Mouse (Mus musculus): ENCODE measurements around the gene Ift20. TPM values are rescaled to one million over a fixed set of nuclear protein-coding genes. Genes with fewer than 3 reads are reported as not detected.

Gene Ift20
- 129 and 132 TPM in 2 replicates for polyA plus RNA-seq (2016; fragmentation: Nextera tagmentation; extraction: Ambion mirVana)

DNA sequence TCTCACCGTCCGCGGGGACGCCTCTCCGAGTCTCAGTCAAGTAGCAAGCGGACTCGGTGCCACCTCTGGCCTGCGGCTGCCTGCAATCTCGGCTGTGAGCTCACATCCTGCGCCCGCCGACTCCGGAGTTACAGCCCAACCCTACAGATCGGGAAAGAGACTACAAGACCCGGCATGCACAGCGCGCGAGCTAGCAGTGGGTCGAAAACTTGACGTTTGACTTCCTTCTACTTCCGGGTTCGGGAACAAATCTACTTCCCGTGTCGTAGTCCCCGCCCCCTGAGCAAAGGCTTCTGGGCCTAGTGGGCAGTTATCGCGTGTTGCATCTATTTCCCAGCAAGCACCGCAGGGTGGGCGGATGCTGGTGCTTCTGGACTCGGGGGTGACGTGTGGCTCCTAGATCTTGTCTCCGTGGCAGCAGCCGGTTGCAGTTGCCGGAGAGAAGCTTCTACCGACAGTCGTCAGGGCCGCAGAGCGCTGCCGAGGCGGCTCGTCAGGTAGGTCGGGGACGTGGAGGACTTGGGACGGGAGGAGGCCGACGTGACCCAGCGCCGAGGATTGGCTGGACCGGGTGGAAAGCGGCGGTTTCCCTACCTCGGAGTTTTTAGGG, at the start of gene Ift20, which contains the start of gene Tnfaip1:
TSS of gene Ift20 (plus strand) at position 282 of the 610 bp plus-strand sequence.
TSS of gene Tnfaip1 (minus strand) at position 253 of the 610 bp plus-strand sequence.
- ATAC-seq (ENCODE audit: insufficient number of reproducible peaks, insufficient read depth, low FRiP score, low TSS enrichment, low read depth), result peak; percentile 97
- Histone ChIP-seq H3K9ac (replicated peaks) (peak within 1 kb of the TSS; percentile 82), H3K27ac (peak within 1 kb of the TSS; percentile 93), H3K27me3 (no peaks in the 10 kb centered on the region), H3K9me3 (no peaks in the 10 kb centered on the region), H3K4me2 (peak within 1 kb of the TSS; percentile 86), H3K4me1 (replicated peaks) (peaks cover 21% of the 10 kb centered on the region), H3K36me3 (peaks cover 40% of the 10 kb centered on the region), H3K4me3 (replicated peaks) (peak within 1 kb of the TSS; percentile 77)
- WGBS, result under 1% methylated on average over 52 of the region's 52 CpGs

DNA sequence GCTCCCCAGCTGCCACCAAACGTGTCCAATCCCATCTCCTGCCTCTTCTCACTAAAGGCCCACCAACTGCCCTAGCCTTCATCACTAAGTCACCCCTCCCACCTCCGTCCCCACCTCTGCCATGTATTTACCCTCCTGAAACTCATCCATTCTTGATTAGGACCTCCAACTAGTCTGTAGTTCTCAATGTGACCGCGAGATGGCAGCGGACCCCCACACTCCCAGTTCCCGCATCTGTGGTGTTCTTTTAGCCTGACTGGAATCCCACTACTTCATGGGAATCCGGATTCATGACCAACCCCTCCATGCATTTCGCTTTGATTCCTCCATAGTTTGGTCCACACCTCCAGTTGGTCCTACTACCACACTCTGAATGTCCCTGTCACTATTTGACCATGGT, 48.0 kb upstream of the Ift20 start:
- H3K9ac ChIP-seq (replicated peaks), result no peak overlapping the region
- H3K4me2 ChIP-seq, result no peak overlapping the region
- WGBS, result 5% methylated on average over 8 of the region's 8 CpGs
- H3K9me3 ChIP-seq, result no peaks in the 10 kb centered on the region
- no peak for ATAC-seq (ENCODE audit: insufficient number of reproducible peaks, insufficient read depth, low FRiP score, low TSS enrichment, low read depth)
- no peaks in the 10 kb centered on the region for H3K36me3 ChIP-seq
- peaks cover 90% of the 10 kb centered on the region for H3K27me3 ChIP-seq
- peaks cover 10% of the 10 kb centered on the region for H3K4me1 ChIP-seq (replicated peaks)
- no peak overlapping the region for H3K27ac ChIP-seq
- H3K4me3 ChIP-seq (replicated peaks), result no peak overlapping the region

DNA sequence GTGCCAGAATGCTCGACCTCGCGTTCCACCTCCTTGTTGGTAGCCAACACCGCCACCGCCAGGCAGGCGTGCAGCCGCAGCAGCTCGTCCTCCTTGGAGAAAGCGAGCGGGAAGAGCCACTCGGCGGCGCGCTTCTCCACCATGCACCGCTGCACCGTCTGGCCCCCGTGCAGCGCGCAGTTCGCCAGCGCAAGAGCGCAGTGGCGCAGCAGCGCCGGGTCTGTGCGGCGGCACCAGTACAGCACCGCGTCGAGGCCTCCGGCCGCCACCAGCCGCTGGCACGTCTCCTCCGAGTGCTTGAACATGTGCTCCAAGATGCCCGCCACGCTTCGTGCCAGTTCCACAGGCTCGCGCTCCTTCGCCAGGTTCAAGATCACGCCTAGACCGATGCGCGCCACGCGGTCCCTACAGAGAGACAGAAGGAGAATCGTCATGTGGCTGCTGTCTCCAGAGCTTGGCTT, 45.4 kb upstream of the Ift20 start:
- Histone ChIP-seq H3K36me3 (no peaks in the 10 kb centered on the region), H3K4me3 (replicated peaks) (peak overlapping the region; percentile 29), H3K4me2 (peak overlapping the region; percentile 50), H3K4me1 (replicated peaks) (peaks cover 10% of the 10 kb centered on the region), H3K9me3 (no peaks in the 10 kb centered on the region), H3K27ac (no peak overlapping the region), H3K9ac (replicated peaks) (no peak overlapping the region), H3K27me3 (peaks cover 88% of the 10 kb centered on the region)
- 10% methylated on average over 48 of the region's 48 CpGs for WGBS
- no peak for ATAC-seq (ENCODE audit: insufficient number of reproducible peaks, insufficient read depth, low FRiP score, low TSS enrichment, low read depth)

GRCm38 (mm10) chr11:78495904-78496303, 40.3 kb upstream of the Ift20 start:
- ATAC-seq (ENCODE audit: insufficient number of reproducible peaks, insufficient read depth, low FRiP score, low TSS enrichment, low read depth), result no peak
- Histone ChIP-seq H3K4me3 (replicated peaks) (no peak overlapping the region), H3K27me3 (peaks cover 77% of the 10 kb centered on the region), H3K36me3 (no peaks in the 10 kb centered on the region), H3K4me1 (replicated peaks) (peaks cover 15% of the 10 kb centered on the region), H3K9me3 (no peaks in the 10 kb centered on the region), H3K27ac (no peak overlapping the region), H3K4me2 (no peak overlapping the region), H3K9ac (replicated peaks) (no peak overlapping the region)
- WGBS, result 4% methylated on average over 6 of the region's 6 CpGs

DNA sequence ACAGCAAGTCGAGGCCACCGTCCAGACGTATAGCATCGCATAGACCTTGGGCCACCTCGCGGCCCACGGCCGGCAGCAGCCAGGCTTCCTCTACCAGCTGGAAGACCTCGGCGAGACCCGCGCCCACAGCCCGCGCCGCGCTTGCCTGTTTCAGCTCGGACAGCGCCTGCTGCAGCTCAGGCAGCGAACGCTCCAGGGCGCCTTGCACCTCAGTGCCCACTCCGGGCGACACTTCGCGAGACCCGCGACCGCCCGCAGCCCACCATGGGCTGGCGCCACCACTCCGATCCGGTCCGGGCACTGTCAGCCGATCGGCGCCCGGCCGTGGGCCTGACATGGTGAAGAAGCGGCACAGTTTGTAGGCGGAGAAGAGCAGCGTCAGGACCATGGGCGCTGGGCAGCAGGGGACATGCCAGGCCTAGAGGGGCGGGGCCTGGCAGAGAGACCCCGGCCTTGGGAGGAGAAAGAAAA, 39.1 kb upstream of the Ift20 start:
- H3K9me3 ChIP-seq, result no peaks in the 10 kb centered on the region
- ATAC-seq (ENCODE audit: insufficient number of reproducible peaks, insufficient read depth, low FRiP score, low TSS enrichment, low read depth), result peak; percentile 68
- H3K4me1 ChIP-seq (replicated peaks), result peaks cover 13% of the 10 kb centered on the region
- WGBS, result under 1% methylated on average over 44 of the region's 44 CpGs
- H3K27me3 ChIP-seq, result peaks cover 74% of the 10 kb centered on the region
- H3K27ac ChIP-seq, result no peak overlapping the region
- H3K4me3 ChIP-seq (replicated peaks), result peak overlapping the region; percentile 57
- peak overlapping the region; percentile 99 for H3K4me2 ChIP-seq
- H3K9ac ChIP-seq (replicated peaks), result peak overlapping the region; percentile 57
- H3K36me3 ChIP-seq, result no peaks in the 10 kb centered on the region

DNA sequence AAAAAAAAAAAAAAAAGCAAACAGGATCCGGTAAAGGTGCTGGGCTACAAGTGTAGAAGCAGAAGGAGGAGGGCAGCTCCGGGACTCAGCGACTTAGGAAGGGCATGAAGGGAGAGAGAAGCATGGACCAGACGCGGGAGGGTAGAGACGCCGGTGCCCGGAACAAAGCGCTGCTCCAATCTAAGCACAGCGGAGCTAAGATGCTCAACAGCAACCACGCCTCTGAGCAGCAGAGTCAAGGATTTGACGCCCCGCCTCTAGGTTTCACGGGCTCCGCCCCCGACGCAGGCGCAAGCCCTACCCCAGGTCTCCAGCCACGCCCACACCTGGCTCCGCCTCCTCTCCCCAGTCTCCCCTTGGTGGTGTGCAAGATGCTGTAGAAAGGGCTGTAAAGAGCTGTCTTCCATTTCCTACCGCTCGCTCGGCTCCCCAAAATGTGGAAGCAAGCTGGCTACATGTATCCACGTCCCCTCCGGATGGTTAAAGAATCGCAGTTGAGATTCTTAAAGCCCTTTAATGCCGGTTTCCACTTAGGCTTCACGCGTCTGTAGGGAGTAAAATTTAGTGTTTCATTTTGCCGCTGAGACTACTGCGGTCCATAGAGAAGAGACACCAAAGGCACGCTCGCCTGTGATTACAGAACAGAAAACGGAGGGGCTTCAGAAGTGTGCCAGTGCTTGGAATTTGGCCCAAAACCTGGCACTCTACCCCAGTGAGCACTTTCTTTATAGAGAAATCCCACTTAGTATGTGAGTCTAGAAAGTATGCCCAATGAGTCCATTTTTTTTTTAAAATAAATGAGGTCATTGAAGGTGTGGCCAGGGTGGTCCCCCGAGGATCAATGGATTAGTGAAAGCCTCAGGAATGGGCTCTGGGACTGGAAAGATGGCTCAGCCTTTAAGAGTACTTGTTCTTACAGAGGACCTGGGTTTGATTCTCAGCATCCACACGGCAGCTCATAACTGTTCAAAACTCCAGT, 38.3 kb upstream of the Ift20 start, which contains the start of gene Sarm1:
TSS of gene Sarm1 (minus strand) at position 211 of the 979 bp plus-strand sequence.
- Histone ChIP-seq H3K4me3 (replicated peaks) (peak within 1 kb of the TSS; percentile 57), H3K27ac (peak within 1 kb of the TSS; percentile 5; the same call in 1 of the 2 replicates)

DNA sequence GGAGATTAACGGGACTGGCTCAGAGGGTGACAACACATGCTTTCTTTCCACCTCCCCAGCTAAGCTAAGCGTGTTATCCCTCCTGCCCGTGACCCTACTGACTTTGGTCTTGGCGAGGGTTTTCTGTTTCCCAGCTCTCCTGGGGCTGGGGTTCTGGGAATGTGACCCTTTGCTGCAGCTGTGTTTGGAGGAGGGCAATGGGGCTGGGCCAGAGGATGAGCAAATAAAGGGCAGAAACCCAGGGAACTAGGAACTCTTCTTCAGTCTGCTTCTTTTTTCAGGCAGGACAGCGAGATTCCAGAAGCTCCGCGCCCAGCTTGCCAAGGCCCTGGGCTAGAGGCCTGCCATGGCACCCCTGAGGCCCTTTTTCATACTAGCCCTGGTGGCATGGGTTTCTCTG, 37.2 kb upstream of the Ift20 start, which contains the start of gene Vtn:
TSS of gene Vtn (plus strand) at position 88 of the 400 bp plus-strand sequence.
- Histone ChIP-seq H3K27ac (peak within 1 kb of the TSS; percentile 5; the same call in 1 of the 2 replicates), H3K27me3 (peaks cover 68% of the 10 kb centered on the region)
- ATAC-seq (ENCODE audit: insufficient number of reproducible peaks, insufficient read depth, low FRiP score, low TSS enrichment, low read depth), result no peak

More for the DNA sequence above, 38.3 kb upstream of the Ift20 start, which contains the start of gene Sarm1:
- Histone ChIP-seq H3K36me3 (no peaks in the 10 kb centered on the region), H3K9ac (replicated peaks) (peak within 1 kb of the TSS; percentile 57), H3K9me3 (no peaks in the 10 kb centered on the region), H3K4me2 (peak within 1 kb of the TSS; percentile 99), H3K4me1 (replicated peaks) (peaks cover 13% of the 10 kb centered on the region), H3K27me3 (peaks cover 72% of the 10 kb centered on the region)
- peak; percentile 93 for ATAC-seq (ENCODE audit: insufficient number of reproducible peaks, insufficient read depth, low FRiP score, low TSS enrichment, low read depth)
- WGBS, result 3% methylated on average over 36 of the region's 36 CpGs

DNA sequence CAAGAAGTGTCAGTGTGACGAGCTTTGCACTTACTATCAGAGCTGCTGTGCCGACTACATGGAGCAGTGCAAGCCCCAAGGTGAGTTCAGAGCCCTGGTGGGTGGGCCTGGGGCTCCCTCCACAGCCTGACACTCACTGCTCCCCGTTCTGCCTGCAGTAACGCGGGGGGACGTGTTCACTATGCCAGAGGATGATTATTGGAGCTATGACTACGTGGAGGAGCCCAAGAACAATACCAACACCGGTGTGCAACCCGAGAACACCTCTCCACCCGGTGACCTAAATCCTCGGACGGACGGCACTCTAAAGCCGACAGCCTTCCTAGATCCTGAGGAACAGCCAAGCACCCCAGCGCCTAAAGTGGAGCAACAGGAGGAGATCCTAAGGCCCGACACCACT, 36.6 kb upstream of the Ift20 start:
- peaks cover 62% of the 10 kb centered on the region for H3K27me3 ChIP-seq
- peaks cover 13% of the 10 kb centered on the region for H3K4me1 ChIP-seq (replicated peaks)
- H3K4me2 ChIP-seq, result no peak overlapping the region
- no peak for ATAC-seq (ENCODE audit: insufficient number of reproducible peaks, insufficient read depth, low FRiP score, low TSS enrichment, low read depth)
- 51% methylated on average over 16 of the region's 16 CpGs for WGBS
- no peak overlapping the region for H3K4me3 ChIP-seq (replicated peaks)
- no peak overlapping the region for H3K27ac ChIP-seq
- H3K36me3 ChIP-seq, result no peaks in the 10 kb centered on the region
- H3K9ac ChIP-seq (replicated peaks), result no peak overlapping the region
- no peaks in the 10 kb centered on the region for H3K9me3 ChIP-seq

More for the DNA sequence above, 37.2 kb upstream of the Ift20 start, which contains the start of gene Vtn:
- Histone ChIP-seq H3K4me3 (replicated peaks) (peak within 1 kb of the TSS; percentile 57), H3K9ac (replicated peaks) (no peak within 1 kb of the TSS), H3K4me2 (peak within 1 kb of the TSS; percentile 99), H3K4me1 (replicated peaks) (peaks cover 13% of the 10 kb centered on the region), H3K9me3 (no peaks in the 10 kb centered on the region), H3K36me3 (no peaks in the 10 kb centered on the region)
- WGBS, result 62% methylated on average over 7 of the region's 7 CpGs

- Histone ChIP-seq H3K27me3 (peaks cover 52% of the 10 kb centered on the region), H3K4me3 (replicated peaks) (no peak overlapping the region), H3K4me1 (replicated peaks) (peaks cover 13% of the 10 kb centered on the region), H3K36me3 (0 out of 2 replicates have a peak, but pooled peaks cover 3% of the 10 kb centered on the region), H3K9me3 (no peaks in the 10 kb centered on the region), H3K27ac (no peak overlapping the region), H3K9ac (replicated peaks) (no peak overlapping the region), H3K4me2 (no peak overlapping the region)
- no peak for ATAC-seq (ENCODE audit: insufficient number of reproducible peaks, insufficient read depth, low FRiP score, low TSS enrichment, low read depth)
- WGBS, result 80% methylated on average over 9 of the region's 9 CpGs
Measured at GRCm38 (mm10) chr11:78500623-78501202, 35.4 kb upstream of the Ift20 start.

DNA sequence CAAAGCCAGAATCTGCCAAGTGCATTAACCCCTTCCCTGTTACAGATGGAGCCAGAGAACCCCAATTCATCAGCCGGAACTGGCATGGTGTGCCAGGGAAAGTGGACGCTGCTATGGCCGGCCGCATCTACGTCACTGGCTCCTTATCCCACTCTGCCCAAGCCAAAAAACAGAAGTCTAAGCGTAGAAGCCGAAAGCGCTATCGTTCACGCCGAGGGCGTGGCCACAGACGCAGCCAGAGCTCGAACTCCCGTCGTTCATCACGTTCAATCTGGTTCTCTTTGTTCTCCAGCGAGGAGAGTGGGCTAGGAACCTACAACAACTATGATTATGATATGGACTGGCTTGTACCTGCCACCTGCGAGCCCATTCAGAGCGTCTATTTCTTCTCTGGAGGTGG, 34.6 kb upstream of the Ift20 start:
- no peak overlapping the region for H3K9ac ChIP-seq (replicated peaks)
- WGBS, result 77% methylated on average over 20 of the region's 20 CpGs

More for the DNA sequence above, 34.6 kb upstream of the Ift20 start:
- Histone ChIP-seq H3K4me2 (no peak overlapping the region), H3K9me3 (no peaks in the 10 kb centered on the region), H3K36me3 (peaks cover 10% of the 10 kb centered on the region), H3K27me3 (peaks cover 44% of the 10 kb centered on the region), H3K4me1 (replicated peaks) (peaks cover 12% of the 10 kb centered on the region), H3K4me3 (replicated peaks) (no peak overlapping the region), H3K27ac (no peak overlapping the region)
- no peak for ATAC-seq (ENCODE audit: insufficient number of reproducible peaks, insufficient read depth, low FRiP score, low TSS enrichment, low read depth)

Data from limb, embryonic 12.5 days (tissue).